Mouse (Mus musculus): ENCODE data around the gene Cdkal1. TPM values are rescaled to one million over a fixed set of nuclear protein-coding genes. Genes with fewer than 3 reads are reported as not detected.

Gene Cdkal1
- total RNA-seq, 2 experiments from 2014 or later: 12.4 to 46.7 TPM

- peak; percentile 33 for ATAC-seq (ENCODE audit: poor library complexity, severe bottlenecking)
Observed at GRCm38 (mm10) chr13:29769647-29770436, 85.6 kb downstream of the Cdkal1 start.

DNA sequence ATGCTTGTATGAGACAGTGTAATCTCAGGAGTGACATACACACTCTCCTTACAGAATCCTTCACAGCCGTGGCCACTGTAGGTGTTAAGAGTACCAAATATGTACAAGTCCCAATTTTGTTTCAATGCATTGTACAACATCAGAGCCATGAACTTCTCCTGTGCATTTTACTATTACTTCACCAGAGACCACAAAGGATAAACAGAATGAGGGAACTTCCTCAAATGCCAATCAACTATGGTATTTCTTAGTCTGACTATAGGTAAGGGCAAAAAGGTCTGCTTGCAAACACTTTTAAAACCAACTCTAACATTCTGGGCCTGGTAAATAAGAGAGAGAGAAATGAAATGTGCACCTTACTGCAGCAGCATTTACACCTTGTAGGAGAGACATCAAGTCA is 87.4 kb downstream of the Cdkal1 start:
- ATAC-seq (ENCODE audit: poor library complexity, severe bottlenecking): peak; percentile 77

DNA sequence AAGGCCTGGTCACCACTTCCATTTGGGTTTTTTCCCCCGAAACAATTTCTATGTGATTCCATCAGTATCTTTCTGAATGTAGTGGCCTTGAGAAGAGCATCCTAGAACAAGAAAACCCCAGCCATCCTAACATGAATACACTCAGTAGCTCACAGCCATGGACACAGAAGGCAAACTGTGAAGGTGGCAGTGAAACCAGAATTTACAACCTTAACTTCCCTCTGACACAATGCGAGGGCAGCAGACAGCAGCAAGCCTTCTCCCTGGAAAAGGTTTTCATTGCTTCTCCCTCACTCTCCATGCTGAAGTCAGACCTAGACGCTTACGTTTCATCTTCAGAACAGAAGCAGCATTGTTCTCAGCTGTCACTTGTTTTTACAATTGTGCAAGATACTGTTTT is 87.9 kb downstream of the Cdkal1 start:
- 0 out of 2 replicates have a peak, but pooled peaks have one; percentile 3 for ATAC-seq (ENCODE audit: poor library complexity, severe bottlenecking)

GRCm38 (mm10) chr13:29766377-29766776 is 89.1 kb downstream of the Cdkal1 start:
- ATAC-seq (ENCODE audit: poor library complexity, severe bottlenecking): no peak

DNA sequence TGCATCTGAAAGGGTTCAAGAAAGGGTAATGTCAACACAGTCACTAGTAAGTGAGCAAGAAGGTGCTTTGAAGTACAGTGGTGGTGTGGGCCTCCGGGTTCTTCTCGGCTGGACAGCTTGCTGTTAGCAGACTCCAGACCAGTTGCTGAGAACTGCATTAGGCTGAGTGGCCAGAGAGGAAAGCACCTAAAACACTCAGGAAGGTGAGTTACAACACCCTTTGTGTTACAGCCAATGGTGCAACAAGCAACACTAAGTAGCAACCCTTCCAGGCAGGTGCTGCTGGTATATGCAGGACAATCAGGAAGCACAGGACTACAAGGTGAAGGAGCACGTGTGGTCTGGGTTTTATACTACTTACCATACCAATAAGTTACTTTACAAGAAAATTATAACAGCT is 90.2 kb downstream of the Cdkal1 start:
- ATAC-seq (ENCODE audit: poor library complexity, severe bottlenecking): peak; percentile 49

GRCm38 (mm10) chr13:29759691-29760467 is 95.6 kb downstream of the Cdkal1 start:
- ATAC-seq (ENCODE audit: poor library complexity, severe bottlenecking): no peak

DNA sequence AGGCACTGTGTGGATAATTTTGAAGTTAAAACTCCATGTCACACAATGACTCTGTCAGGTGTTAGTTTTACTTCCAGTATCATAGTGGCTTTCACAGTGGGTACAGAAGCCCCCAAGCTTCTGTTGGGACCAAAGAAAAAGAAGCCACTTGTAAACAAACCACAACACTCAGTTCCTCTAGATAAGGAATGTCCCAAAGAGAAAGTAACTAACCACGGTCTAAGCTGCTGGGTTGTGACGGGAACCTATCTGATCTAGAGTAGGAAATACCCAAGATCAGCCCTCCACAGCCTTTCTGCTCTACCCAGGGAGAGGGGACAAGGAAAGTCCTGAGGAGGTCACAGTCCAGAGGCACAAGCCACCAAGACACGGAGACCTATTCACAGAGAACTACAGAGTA is 99.4 kb downstream of the Cdkal1 start:
- peak; percentile 75 for ATAC-seq (ENCODE audit: poor library complexity, severe bottlenecking)

- no peak for ATAC-seq (ENCODE audit: poor library complexity, severe bottlenecking)
Observed at GRCm38 (mm10) chr13:29753254-29753653, 102.2 kb downstream of the Cdkal1 start.

DNA sequence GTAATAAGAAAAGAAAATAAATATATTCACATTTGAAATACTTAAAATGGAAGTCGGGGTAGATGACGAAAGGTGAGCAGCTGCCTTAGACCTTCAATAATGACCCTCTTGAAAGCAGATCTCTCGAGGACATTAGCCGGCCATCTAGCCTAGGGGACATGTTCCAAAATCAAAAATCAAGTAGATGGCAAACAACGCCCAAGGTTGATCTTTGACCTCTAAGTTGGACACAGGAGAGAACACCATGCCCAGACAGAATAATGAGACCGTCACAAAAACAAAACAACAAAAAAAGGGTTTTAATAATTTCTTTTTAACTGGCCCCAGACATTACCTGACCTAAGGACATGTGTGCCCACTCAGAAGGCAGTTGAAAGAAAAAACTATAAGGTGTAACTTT is 103.4 kb downstream of the Cdkal1 start:
- no peak for ATAC-seq (ENCODE audit: poor library complexity, severe bottlenecking)

DNA sequence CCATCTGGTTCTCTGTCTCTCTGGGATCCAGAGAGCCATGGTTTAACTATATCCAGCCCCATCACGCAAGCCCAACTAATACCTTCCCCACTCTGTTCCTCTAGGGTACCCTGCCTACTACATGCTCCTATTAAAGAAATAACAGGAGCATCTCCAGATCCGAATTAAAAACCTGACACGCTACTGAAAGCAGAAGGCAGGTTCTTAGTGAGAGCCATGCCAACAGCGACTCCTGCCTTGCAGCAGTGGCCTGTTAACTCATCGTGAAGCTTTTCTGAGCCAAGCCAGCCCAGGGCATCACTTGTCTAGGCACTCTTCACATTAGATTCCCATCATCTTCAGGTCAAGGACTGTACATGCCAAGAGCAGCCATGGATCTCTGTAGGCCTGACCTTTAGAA is 104.3 kb downstream of the Cdkal1 start:
- no peak for ATAC-seq (ENCODE audit: poor library complexity, severe bottlenecking)

- ATAC-seq (ENCODE audit: poor library complexity, severe bottlenecking): no peak
Observed at GRCm38 (mm10) chr13:29747347-29747647, 108.2 kb downstream of the Cdkal1 start.

DNA sequence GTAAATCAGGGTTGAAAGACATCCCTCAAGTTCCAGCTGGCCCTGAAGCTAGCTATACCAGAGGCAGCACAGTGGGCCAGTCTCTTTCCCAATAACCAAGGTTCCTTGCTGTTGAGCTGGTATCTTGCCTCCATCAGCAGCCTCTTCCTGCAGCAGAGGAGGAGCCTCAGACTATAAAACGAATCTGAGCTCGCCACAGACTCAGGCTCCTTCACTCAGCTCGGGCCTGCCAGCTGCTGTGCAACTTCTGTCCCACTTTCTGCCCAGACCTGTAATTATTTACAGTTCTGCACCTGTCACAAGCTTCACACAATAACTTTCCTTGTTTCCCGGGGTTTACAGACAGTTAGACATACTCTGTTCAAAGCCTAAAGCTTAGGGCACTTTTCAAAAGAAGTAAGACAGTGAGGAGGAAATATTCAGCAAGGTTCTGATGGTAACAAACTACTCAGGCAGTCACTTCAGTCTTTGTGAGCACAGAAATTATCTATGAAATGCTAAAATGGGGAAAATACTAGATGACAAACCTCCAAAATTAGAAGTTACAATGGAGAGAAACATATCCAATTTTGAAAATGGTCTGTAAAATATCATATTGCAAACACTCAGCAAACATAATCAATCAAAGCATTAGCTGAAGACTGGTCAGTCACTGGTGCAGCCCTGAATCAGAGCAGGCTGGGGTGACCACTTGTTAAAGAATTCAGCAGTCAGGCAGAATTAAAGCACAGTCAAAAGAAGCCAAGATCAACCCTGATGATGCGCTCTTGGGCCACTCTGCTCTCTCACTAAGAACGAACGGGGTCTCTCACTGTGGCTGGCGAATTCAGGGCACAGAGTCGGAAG is 108.8 kb downstream of the Cdkal1 start:
- no peak for ATAC-seq (ENCODE audit: poor library complexity, severe bottlenecking)

GRCm38 (mm10) chr13:29745073-29745472 is 110.4 kb downstream of the Cdkal1 start:
- no peak for ATAC-seq (ENCODE audit: poor library complexity, severe bottlenecking)

DNA sequence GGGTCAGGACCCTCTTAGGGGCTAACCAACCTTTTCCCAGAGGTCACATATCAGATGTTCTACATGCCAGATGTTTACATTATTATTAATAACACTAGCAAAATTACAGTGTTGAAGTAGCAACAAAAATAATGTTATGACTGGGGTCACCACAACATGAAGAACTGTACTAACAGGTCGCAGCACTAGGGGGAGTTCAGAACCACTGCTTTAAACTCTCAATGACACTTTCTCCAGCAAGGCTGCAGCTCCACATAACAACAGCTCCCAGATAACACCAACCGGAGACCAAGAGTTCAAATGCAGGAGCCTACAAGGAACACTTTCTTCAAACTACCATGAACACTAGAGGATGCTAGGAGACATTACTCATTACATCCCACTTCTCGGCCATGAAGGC is 111.3 kb downstream of the Cdkal1 start:
- no peak for ATAC-seq (ENCODE audit: poor library complexity, severe bottlenecking)

DNA sequence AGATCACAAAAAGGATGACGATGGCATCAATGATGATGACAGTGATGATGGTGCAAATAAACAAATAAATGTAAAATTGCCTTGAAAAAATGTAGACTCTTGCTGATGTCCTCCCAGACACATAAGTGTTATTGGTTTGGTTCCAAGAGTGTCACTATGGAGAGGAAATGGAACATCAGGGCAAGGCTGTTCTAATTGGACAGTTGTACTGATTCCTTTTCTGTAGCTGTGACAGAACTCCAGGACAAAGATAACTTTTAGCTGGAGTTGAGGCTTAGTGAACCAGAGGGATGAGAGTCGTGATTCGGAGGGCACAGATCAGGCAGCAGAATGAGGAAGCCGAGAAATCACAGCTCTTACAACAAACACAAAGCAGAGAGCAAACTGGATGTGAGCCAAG is 111.7 kb downstream of the Cdkal1 start:
- ATAC-seq (ENCODE audit: poor library complexity, severe bottlenecking): no peak

DNA sequence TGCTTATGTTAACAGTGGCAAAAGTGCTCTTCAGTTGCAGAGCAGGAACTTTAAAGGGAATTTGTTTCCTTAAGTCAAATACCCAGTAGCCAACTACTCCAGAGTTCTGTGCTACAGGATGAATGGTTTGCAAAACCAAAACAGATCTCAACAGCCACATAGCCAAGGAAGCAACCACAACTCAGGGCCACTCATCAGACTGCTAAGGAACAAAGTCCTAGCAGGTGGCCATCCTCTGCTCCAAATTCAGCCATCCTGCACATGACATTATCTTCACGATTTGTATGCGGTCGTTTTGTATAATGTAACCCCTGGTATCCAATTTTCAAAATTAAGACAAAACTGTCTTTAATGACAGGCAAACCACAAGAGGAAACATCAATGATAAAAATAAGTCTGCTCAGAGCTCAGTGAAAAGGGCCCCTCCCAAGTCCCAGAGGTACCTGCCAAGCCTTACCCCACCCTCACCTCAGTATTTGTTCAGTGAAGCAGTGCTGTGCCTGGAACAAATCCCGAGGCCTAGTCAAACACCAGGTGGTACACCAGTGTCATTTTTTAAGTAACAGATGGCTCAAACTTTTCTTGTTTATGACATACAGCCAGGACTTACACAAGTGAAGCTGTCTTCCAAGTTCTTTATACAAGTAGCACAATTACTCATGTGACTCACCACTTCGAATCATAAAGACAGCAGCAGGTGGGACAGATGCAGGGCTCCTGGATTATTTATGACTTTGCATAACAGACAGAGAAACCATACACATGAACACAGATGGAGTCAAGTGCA is 117.6 kb downstream of the Cdkal1 start:
- ATAC-seq (ENCODE audit: poor library complexity, severe bottlenecking): no peak

DNA sequence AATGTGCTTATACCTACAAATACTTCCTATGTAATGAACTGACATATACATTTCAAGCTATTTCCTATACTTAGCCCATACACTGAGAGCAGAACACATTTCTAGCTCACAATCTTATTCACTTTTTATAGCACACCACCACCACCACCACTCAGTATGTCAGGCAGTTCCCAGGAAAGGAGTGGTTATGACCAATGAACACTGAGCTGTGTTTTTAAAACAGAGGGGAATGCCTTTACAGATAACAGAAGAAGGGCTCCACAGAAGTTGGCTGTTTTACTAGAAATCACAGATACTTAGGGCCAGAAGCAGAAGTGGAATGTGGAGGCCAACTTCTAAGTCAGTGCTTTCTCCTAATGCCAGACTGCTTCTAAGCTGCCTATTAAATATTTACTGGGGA is 121.0 kb downstream of the Cdkal1 start:
- no peak for ATAC-seq (ENCODE audit: poor library complexity, severe bottlenecking)

- 0 out of 2 replicates have a peak, but pooled peaks have one; percentile 28 for ATAC-seq (ENCODE audit: poor library complexity, severe bottlenecking)
Observed at GRCm38 (mm10) chr13:29726154-29726825, 129.2 kb downstream of the Cdkal1 start.

DNA sequence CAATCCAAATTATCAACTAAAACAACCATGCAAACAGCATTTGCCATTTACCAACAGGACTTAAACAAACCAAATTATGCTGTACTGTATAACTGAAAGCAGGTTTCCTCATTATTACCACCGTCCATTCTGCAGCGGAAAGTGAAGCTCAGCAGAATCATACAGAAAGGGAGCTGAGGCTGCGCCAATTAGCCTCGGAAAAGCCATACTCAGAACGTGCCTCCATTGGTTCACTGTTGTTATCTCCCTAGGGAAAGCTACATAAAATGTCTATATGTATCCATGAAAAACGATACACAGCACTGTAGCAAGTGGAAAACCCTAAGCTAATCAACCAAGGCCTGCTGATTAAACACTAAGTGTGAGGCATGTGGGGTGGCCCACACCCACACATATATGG is 130.6 kb downstream of the Cdkal1 start:
- no peak for ATAC-seq (ENCODE audit: poor library complexity, severe bottlenecking)

DNA sequence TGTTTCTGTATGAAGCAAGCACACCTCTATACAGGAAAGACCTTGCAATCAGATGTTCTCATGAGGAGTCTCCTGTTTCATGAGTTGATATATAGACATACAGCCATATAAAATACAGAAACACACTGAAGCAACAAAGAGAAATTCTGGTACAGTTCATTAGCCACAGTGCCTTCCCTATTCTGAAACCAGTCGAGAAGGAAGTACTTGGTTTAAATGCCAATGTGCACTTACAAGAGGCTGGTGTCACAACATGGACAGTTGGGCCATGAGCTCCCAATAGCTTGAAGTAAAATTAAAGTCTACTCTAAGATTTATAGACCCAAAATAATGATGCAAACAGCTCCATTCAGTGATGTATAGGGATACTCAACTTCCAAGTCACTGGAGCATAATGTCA is 132.3 kb downstream of the Cdkal1 start:
- ATAC-seq (ENCODE audit: poor library complexity, severe bottlenecking): peak; percentile 72
